Mouse (Mus musculus) WW6 (cell line): ENCODE data around the gene Vmn1r95.
"Not testable (repeated sequence)": the region's sequence is repeated elsewhere in the genome, so short reads cannot be mapped to it uniquely, and the experiment has no call there.

Experiments used
- DNase-seq: peaks from one replicate; pipeline ENCODE4 v3.0.0-alpha.2; 2013; ENCODE audit warnings: low read depth, low spot score

Vmn1r95 gene

GRCm38 (mm10) chr7:20193410-20193809 lies at the start of gene Vmn1r95:
Gene Vmn1r95 (plus strand): TSS chr7:20193710.
- not testable (repeated sequence) for DNase-seq

DNA sequence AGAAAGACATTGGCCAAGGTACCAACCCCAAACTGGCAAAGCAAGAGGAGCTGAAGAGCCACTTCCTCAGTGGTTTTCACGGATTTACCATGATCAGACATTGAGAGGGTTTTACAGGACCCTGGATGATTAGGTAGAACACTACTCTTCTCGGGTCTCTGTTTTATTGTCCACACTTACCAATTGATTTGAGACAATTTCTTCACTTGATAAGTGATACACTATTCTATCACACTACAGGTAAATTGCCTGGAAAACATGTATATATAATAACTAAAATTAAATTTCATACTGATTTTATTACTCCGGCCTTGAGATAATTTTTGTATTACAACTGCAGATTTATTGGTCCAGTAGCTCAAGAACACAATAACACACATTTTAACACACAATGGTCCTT lies 25.2 kb upstream of the Vmn1r95 start, which contains the start of gene Vmn1r94:
Vmn1r94 (minus strand) TSS at position 101 of the 400 bp plus-strand sequence.
- not testable (repeated sequence) for DNase-seq

DNA sequence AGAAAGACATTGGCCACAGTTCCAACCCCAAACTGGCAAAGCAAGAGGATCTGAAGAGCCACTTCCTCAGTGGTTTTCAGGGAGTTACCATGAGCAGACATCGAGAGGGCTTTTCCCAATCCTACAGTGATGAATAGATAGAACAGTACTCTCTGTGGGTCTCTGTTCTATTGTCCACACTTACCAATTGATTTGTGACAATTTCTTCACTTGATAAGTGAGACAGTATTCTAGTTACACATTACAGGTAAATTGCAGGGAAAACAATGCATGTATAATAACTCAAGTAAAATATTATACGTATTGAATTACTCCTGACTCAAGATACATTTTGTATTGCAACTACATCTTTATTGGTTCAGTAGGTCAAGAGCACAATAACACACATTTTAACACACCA lies 12.0 kb downstream of the Vmn1r95 start, which contains the start of gene Gm6164:
Gm6164 (minus strand) TSS at position 101 of the 400 bp plus-strand sequence.
- DNase-seq: not testable (repeated sequence)

DNA sequence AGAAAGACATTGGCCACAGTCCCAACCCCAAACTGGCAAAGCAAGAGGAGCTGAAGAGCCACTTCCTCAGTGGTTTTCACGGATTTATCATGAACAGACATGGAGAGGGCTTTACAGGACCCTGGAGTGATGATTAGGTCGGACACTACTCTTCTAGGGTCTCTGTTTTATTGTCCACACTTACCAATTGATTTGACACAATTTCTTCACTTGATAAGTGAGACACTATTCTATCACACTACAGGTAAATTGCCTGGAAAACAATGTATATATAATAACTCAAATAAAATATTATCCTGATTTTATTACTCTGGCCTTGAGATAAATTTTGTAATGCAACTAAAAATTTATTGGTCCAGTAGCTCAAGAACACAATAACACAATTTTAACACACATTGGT lies 40.2 kb downstream of the Vmn1r95 start, which contains the start of gene Gm4498:
Gm4498 (minus strand) TSS at position 101 of the 400 bp plus-strand sequence.
- not testable (repeated sequence) for DNase-seq
